Mouse (Mus musculus) CD4-positive, CD25-positive, alpha-beta regulatory T cell, adult 2 months (primary cell): ENCODE data around the gene Clta.
A peak's percentile ranks its signal among the peaks of the same experiment; 100 is the strongest.

Experiments used
- DNase-seq: peaks from one replicate; pipeline ENCODE4 v3.0.0-alpha.2; 2012; ENCODE audit warnings: low read depth, low spot score

Clta gene

GRCm38 (mm10) chr4:43980236-43980635 is 24.0 kb upstream of the Clta start:
- no peak for DNase-seq

- no peak for DNase-seq
These were observed 23.4 kb upstream of the Clta start for GRCm38 (mm10) chr4:43980846-43981245.

GRCm38 (mm10) chr4:43981251-43981650 is 23.0 kb upstream of the Clta start:
- DNase-seq = no peak

- DNase-seq = peak; percentile 97
These were observed 22.1 kb upstream of the Clta start for GRCm38 (mm10) chr4:43982053-43982732.

GRCm38 (mm10) chr4:43983181-43983580 is 21.1 kb upstream of the Clta start, which contains the start of gene Ccin:
TSS of gene Ccin (plus strand) at chr4:43983483.
- DNase-seq = no peak

GRCm38 (mm10) chr4:43983756-43984155 is 20.5 kb upstream of the Clta start:
- DNase-seq = no peak

GRCm38 (mm10) chr4:43984326-43984725 is 19.9 kb upstream of the Clta start:
- no peak for DNase-seq

GRCm38 (mm10) chr4:43988976-43989375 is 15.3 kb upstream of the Clta start:
- no peak for DNase-seq

GRCm38 (mm10) chr4:43993072-43993471 is 11.2 kb upstream of the Clta start:
- DNase-seq = no peak

- DNase-seq = no peak
These were observed 9.9 kb upstream of the Clta start for GRCm38 (mm10) chr4:43994342-43994741.

GRCm38 (mm10) chr4:44003622-44004021 is 630 bp upstream of the Clta start:
- no peak for DNase-seq

- DNase-seq = no peak
These were observed 564 bp downstream of the Clta start for GRCm38 (mm10) chr4:44004623-44005409.

GRCm38 (mm10) chr4:44010176-44010575 is 5.9 kb downstream of the Clta start:
- peak; percentile 50 for DNase-seq

GRCm38 (mm10) chr4:44010893-44011292 is 6.6 kb downstream of the Clta start:
- no peak for DNase-seq

GRCm38 (mm10) chr4:44011799-44012198 is 7.5 kb downstream of the Clta start:
- DNase-seq = peak; percentile 34

- peak; percentile 94 for DNase-seq
These were observed 8.4 kb downstream of the Clta start for GRCm38 (mm10) chr4:44012376-44013367.

GRCm38 (mm10) chr4:44013391-44014070 is 9.3 kb downstream of the Clta start:
- no peak for DNase-seq

GRCm38 (mm10) chr4:44016071-44016470 is 11.8 kb downstream of the Clta start:
- no peak for DNase-seq

- no peak for DNase-seq
These were observed 12.5 kb downstream of the Clta start for GRCm38 (mm10) chr4:44016791-44017190.

- peak; percentile 85 for DNase-seq
These were observed 18.1 kb downstream of the Clta start for GRCm38 (mm10) chr4:44022323-44022722.

GRCm38 (mm10) chr4:44022766-44023165 is 18.5 kb downstream of the Clta start:
- no peak for DNase-seq
